Mouse (Mus musculus) small intestine, adult 2 months (tissue): ENCODE measurements around the gene Cdca7.

Source experiments
- CTCF ChIP-seq: fragments of 200-500 bp; IDR thresholded peaks from 2 replicates; pipeline ENCODE4 v1.5.1; 2012; ENCODE audit warnings: low read depth, mild to moderate bottlenecking, control low read depth, inconsistent platforms, low read length, moderate library complexity, mixed read lengths; ENCODE audit not compliant: insufficient replicate concordance, insufficient read length; ENCODE audit errors: extremely low read depth
- POLR2A ChIP-seq: fragments of 200-500 bp; IDR thresholded peaks from 2 replicates; pipeline ENCODE4 v1.6.1; 2012; ENCODE audit warnings: low read depth, mild to moderate bottlenecking, control low read depth, inconsistent platforms, low read length, moderate library complexity

DNA sequence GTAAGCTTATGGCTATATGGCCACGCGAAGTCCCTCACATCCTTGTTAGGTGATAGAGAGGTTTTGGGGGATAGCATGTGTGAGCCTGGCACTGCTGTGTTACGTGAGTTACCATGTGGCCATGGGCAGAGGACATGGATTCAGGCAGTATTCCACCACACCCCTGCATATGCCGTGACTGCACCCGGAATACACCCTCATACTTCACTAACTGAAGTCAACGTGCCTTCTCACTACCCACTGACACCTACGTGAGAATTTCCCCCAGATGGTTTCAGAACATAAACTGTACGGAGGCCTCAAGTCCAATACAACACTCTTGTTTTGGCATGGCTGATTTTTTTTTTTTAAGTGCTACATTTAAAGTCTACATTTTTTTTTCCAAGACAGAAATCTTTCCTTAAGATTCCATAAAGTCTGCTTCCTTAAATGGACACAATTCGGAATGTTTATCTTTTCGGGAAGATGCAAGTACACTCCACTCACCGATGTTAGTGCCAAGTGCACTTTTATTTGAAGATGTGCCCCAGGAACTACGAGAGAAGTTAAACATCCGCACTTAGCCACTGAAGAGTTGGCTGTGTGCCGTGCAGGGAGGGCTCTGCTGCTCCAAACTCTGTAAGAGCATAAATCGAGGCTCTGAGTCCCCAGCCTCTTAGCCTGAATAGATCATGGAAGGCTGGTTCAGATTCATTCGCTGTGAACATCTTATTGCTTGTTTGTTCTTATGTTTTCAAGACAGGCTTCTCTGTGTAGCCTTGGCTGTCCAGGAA is 26.3 kb downstream of the Cdca7 start:
- TF ChIP-seq CTCF (no peak), POLR2A (no peak)
